9 mouse cellular contexts compared by ENCODE assay signal in the genomic region with DNA sequence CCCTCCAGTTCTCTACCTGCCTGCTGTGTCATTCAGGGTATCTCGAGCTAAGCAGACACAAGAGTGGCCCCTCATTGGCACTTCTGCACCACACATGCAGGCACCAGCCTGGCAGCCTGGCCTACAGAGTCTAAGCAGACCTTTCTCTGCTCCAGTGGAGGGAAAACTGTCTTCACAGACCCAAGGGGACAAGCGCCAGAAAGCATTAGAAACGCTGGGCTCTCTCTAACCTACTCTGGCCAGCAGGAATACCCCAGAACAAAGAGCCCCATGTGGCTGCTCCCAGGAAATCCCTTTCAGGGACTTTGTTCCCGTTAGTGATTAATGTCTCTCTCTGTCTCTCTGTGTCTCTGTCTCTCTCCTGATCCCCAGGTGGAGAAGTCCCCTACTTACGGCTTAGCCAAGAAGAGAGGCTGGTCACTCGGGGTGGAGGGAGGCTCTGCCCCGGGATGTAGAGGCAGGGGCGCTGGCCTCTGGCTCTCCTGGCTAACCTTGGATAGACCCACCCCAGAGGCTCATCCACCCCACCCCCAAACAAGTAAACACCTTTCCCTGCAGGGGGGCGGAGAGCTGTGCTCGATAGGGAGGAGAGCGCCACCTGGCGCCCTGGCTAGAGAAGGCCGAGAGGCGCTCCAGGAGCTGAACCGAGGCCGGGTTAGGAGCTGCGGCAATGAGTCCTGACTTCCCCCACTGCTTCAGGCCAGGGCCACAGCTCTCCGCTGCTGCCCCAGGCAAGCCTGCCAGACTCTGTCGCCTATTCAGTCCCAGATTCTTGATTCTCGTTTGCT. TPM values are rescaled to one million over a fixed set of nuclear protein-coding genes. Genes with fewer than 3 reads are reported as not detected.
DNase-seq lines count a peak whose midpoint lies in the region; ATAC-seq and TF ChIP-seq lines count a peak whose summit lies in the region.
"Had no signal": no experiment of that assay in that cellular context is flagged by ENCODE, and none has a peak within 500 bp of the region (broad histone marks: within the 10 kb centered on the region; RNA-seq: fewer than 3 reads in every experiment).

No protein-coding gene starts in this region.

- DNase-seq in adrenal gland, adult 18-20 months (ENCODE audit: low spot score in 2 of 2), result peak; percentile 69 to 74
- peak; percentile 88 for DNase-seq in embryo, embryonic 10 days (ENCODE audit: low spot score)
- peak; percentile 79 for DNase-seq in gastrocnemius, postnatal 14 days
- peak; percentile 61 for DNase-seq in induced T-regulatory cell, adult 2 months (ENCODE audit: low read depth)
- DNase-seq in left cerebral cortex, adult 2 months (ENCODE audit: extremely low spot score in 1 of 2, low spot score in 2 of 2), result peak; percentile 88 to 90
- DNase-seq in right cerebral cortex, postnatal 25 days, result peak; percentile 86
- DNase-seq in urinary bladder, postnatal 36 days (ENCODE audit: low spot score in 2 of 2), result peak; percentile 50 to 64

- peak overlapping the region; percentile 82 for H3K27ac ChIP-seq in left cerebral cortex, adult 2 months

- intact Hi-C loops in gastrocnemius, postnatal 14 days (cut with DNase I; ENCODE audit: low total_unique reads), result no loop called here
- intact Hi-C loops in left cerebral cortex, adult 2 months (cut with DNase I), result loop anchor here (2.0 to 10.0 kb wide), 2 partner anchors 32 to 224 kb away; a partner anchor contains a TSS

- peak; percentile 64 for ATAC-seq in megakaryocyte, adult 5-6 weeks (ENCODE audit: poor library complexity, severe bottlenecking)

- H3K4me3 ChIP-seq in left cerebral cortex, adult 2 months, result peak overlapping the region; percentile 36
- H3K4me3 ChIP-seq: megakaryocyte, embryonic 14.5 days had no signal

- peak; percentile 89 for TF ChIP-seq CTCF in left cerebral cortex, adult 2 months (IDR thresholded peaks at IDR 0.05)

RNA-seq across cellular contexts. Expression of a gene that starts 49.9 kb away (rescaled TPM):
- not detected for total RNA-seq in adrenal gland, adult 18-20 months (2021)
- not detected for total RNA-seq in gastrocnemius, postnatal 14 days (2021)
- total RNA-seq in left cerebral cortex, adult 2 months (2021), result not detected
- not detected in 2 replicates for total RNA-seq in megakaryocyte, adult 5-6 weeks (2015)
- total RNA-seq in megakaryocyte, adult 5-6 weeks (2017), result not detected in 2 replicates

Comparison
In these comparisons a context has a peak if more than half of its experiments do, and no peak if none do; other contexts are left out.
1. Peak in every context shown above with its lines: DNase-seq, ATAC-seq, H3K4me3 ChIP-seq and H3K27ac ChIP-seq.